Mouse (Mus musculus): ENCODE measurements around the gene Ube4a.

DNA sequence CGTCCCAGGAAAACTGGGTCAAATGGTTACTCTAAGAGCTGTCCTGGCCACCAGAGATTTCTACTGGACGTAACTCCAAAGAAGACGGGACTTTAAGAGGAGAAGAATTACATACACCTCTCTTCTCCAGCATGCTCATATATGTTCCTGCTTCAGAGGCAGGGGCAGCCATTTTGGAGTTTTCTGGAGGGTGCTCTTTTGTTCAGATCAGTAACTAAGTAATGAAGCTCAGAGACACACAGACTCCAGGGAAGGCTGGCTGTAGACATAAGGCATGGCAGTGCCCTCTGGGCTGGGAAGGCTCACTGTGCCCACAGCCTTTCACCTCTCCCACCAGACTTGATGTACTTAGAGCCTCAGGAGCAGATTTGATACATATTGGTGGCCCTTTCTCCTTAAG is 17.1 kb upstream of the Ube4a start:
- TF ChIP-seq POLR2A (IDR thresholded peaks at IDR 0.05; ENCODE audit: low read depth, low read length) = no peak
- no peak for TF ChIP-seq CTCF (IDR thresholded peaks at IDR 0.05; ENCODE audit: extremely low read depth, insufficient read depth, insufficient read length, insufficient replicate concordance)
